In the genomic region with DNA sequence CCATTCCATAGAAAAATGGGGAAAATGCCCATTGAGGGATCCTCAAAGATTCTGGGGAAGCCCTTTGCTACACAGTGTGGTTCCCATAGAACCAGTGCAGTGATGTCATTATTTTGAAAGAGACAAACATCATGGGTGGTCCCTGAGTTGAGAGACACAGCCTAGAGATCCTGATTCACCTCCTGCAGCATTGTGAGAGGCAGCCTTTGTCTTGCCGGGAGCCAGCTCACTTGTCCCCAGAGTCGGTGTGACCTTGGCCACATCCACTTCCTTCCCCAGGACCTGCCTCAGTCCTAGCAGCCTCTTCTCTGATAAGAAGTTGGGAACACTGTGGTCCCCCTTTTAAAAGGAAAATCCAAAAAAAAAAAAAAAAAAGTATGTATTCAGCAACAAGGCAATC, we compare ENCODE assay signal across 11 mouse cellular contexts. TPM values are rescaled to one million over a fixed set of nuclear protein-coding genes. Genes with fewer than 3 reads are reported as not detected.
DNase-seq lines count a peak whose midpoint lies in the region; ATAC-seq and TF ChIP-seq lines count a peak whose summit lies in the region.
"Had no signal": no experiment of that assay in that cellular context is flagged by ENCODE, and none has a peak within 500 bp of the region (broad histone marks: within the 10 kb centered on the region; RNA-seq: fewer than 3 reads in every experiment).

No protein-coding gene starts in this region.

- 0 out of 2 replicates have a peak, but pooled peaks cover 2% of the 10 kb centered on the region for H3K36me3 ChIP-seq in stomach, embryonic 16.5 days (ENCODE audit: control insufficient read depth, insufficient read depth, low read length)
- H3K36me3 ChIP-seq in stomach, postnatal 0 days (ENCODE audit: control insufficient read depth, insufficient read depth, low read length), result no peaks in the 10 kb centered on the region
- H3K36me3 ChIP-seq in limb, embryonic 14.5 days (ENCODE audit: control insufficient read depth, insufficient read depth, low read length), result peaks cover 3% of the 10 kb centered on the region; the same call in 1 of the 2 replicates
- H3K36me3 ChIP-seq: midbrain, embryonic 12.5 days had no signal

- TF ChIP-seq CTCF in gastrocnemius, adult 2 months (IDR thresholded peaks at IDR 0.05), result no peak
- no peak for TF ChIP-seq CTCF in stomach, postnatal 0 days (IDR thresholded peaks at IDR 0.05; ENCODE audit: low read depth)

- no peaks in the 10 kb centered on the region for H3K9me3 ChIP-seq in stomach, embryonic 16.5 days (replicated peaks; ENCODE audit: control insufficient read depth, low read length)
- H3K9me3 ChIP-seq in stomach, postnatal 0 days (ENCODE audit: control insufficient read depth, low read length), result no peaks in the 10 kb centered on the region
- H3K9me3 ChIP-seq in limb, embryonic 14.5 days (ENCODE audit: control insufficient read depth, low read length), result no peaks in the 10 kb centered on the region
- H3K9me3 ChIP-seq: hindbrain, embryonic 12.5 days; midbrain, embryonic 12.5 days had no signal

- no peak for DNase-seq in gastrocnemius, adult 2 months
- DNase-seq in gastrocnemius, postnatal 4 days (ENCODE audit: low spot score in 2 of 2), result no peak
- no peak for DNase-seq in stomach, postnatal 0 days (ENCODE audit: low spot score)
- DNase-seq in limb, embryonic 14.5 days (ENCODE audit: low spot score), result no peak
- no peak for DNase-seq in thymus, postnatal 36 days
- DNase-seq in left cerebral cortex, postnatal 14 days (ENCODE audit: low spot score in 2 of 2), result no peak
- DNase-seq in ovary, adult 18-20 months (ENCODE audit: low spot score), result no peak
- DNase-seq: cerebellum, adult 9-10 months had no signal

- no peaks in the 10 kb centered on the region for H3K27me3 ChIP-seq in stomach, embryonic 16.5 days (ENCODE audit: control insufficient read depth, insufficient read depth, low read length)
- H3K27me3 ChIP-seq in stomach, postnatal 0 days (ENCODE audit: control insufficient read depth, insufficient read depth, low read length), result no peaks in the 10 kb centered on the region
- H3K27me3 ChIP-seq in limb, embryonic 14.5 days (ENCODE audit: control insufficient read depth, insufficient read depth, low read length), result no peaks in the 10 kb centered on the region
- H3K27me3 ChIP-seq: hindbrain, embryonic 12.5 days; midbrain, embryonic 12.5 days had no signal

- no peak for TF ChIP-seq POLR2A in limb, embryonic 14.5 days (IDR thresholded peaks at IDR 0.05; ENCODE audit: borderline replicate concordance, extremely low read depth, insufficient read depth, insufficient read length)

- intact Hi-C loops in gastrocnemius, adult 2 months (cut with DNase I), result no loop called here
- intact Hi-C loops in left cerebral cortex, postnatal 14 days (cut with DNase I), result no loop called here

- H3K4me3 ChIP-seq in gastrocnemius, adult 2 months, result no peak overlapping the region
- no peak overlapping the region for H3K4me3 ChIP-seq in stomach, embryonic 16.5 days (replicated peaks; ENCODE audit: low read length)
- H3K4me3 ChIP-seq in stomach, postnatal 0 days (ENCODE audit: low read depth, low read length), result no peak overlapping the region
- no peak overlapping the region for H3K4me3 ChIP-seq in limb, embryonic 14.5 days (replicated peaks; ENCODE audit: low read length)
- H3K4me3 ChIP-seq: hindbrain, embryonic 12.5 days; midbrain, embryonic 12.5 days had no signal

- peak; percentile 42; the same call in 1 of the 2 replicates for ATAC-seq in stomach, embryonic 16.5 days (ENCODE audit: insufficient read depth, low FRiP score)
- no peak for ATAC-seq in stomach, postnatal 0 days (ENCODE audit: low FRiP score, low TSS enrichment)
- ATAC-seq in limb, embryonic 14.5 days (ENCODE audit: low FRiP score, low read depth), result no peak

- 0 out of 2 replicates have a peak, but pooled peaks cover 8% of the 10 kb centered on the region for H3K4me1 ChIP-seq in stomach, embryonic 16.5 days (ENCODE audit: control insufficient read depth, insufficient read depth, low read length)
- no peaks in the 10 kb centered on the region for H3K4me1 ChIP-seq in stomach, postnatal 0 days (replicated peaks; ENCODE audit: control insufficient read depth, insufficient read depth)
- H3K4me1 ChIP-seq in limb, embryonic 14.5 days (ENCODE audit: control insufficient read depth, insufficient read depth, low read length), result peaks cover 12% of the 10 kb centered on the region
- H3K4me1 ChIP-seq: hindbrain, embryonic 12.5 days; midbrain, embryonic 12.5 days had no signal

- no peak overlapping the region for H3K9ac ChIP-seq in stomach, embryonic 16.5 days (ENCODE audit: low read length)
- H3K9ac ChIP-seq in stomach, postnatal 0 days (ENCODE audit: low read length), result no peak overlapping the region
- H3K9ac ChIP-seq in limb, embryonic 14.5 days (ENCODE audit: low read depth, low read length, severe bottlenecking), result no peak overlapping the region
- H3K9ac ChIP-seq: hindbrain, embryonic 12.5 days; midbrain, embryonic 12.5 days had no signal

- 49% methylated on average over 2 of the region's 2 CpGs for WGBS in stomach, embryonic 16.5 days
- 50% methylated on average over 2 of the region's 2 CpGs for WGBS in stomach, postnatal 0 days
- 69% methylated on average over 2 of the region's 2 CpGs for WGBS in limb, embryonic 14.5 days

- TF ChIP-seq EP300 in stomach, postnatal 0 days (optimal IDR thresholded peaks at IDR 0.05), result no peak

- no peak overlapping the region for H3K4me2 ChIP-seq in stomach, embryonic 16.5 days (ENCODE audit: low read depth, low read length)
- H3K4me2 ChIP-seq in stomach, postnatal 0 days (replicated peaks; ENCODE audit: low read depth), result no peak overlapping the region
- H3K4me2 ChIP-seq in limb, embryonic 14.5 days (replicated peaks; ENCODE audit: low read depth, low read length, severe bottlenecking), result no peak overlapping the region
- H3K4me2 ChIP-seq: hindbrain, embryonic 12.5 days; midbrain, embryonic 12.5 days had no signal

- H3K27ac ChIP-seq in gastrocnemius, adult 2 months, result peak overlapping the region; percentile 80
- H3K27ac ChIP-seq in stomach, embryonic 16.5 days (ENCODE audit: low read length), result no peak overlapping the region; the same call in 1 of the 2 replicates
- H3K27ac ChIP-seq in stomach, postnatal 0 days (replicated peaks), result no peak overlapping the region
- H3K27ac ChIP-seq in limb, embryonic 14.5 days (replicated peaks; ENCODE audit: low read depth, low read length), result peak overlapping the region; percentile 65
- H3K27ac ChIP-seq: hindbrain, embryonic 12.5 days; midbrain, embryonic 12.5 days had no signal

RNA-seq across cellular contexts. Expression of a gene that starts 36.3 kb away (rescaled TPM):
- total RNA-seq in gastrocnemius, adult 2 months (2021), result 10 to 100 TPM in 1 of 2 experiments, 1 to 10 TPM in 1; 6.4 to 14.3 TPM
- 10 to 100 TPM; 29.7 to 33.1 TPM for total RNA-seq in gastrocnemius, postnatal 4 days (2021)
- 8.5 and 9.3 TPM in 2 replicates for polyA plus RNA-seq in stomach, embryonic 16.5 days (2015; fragmentation: Nextera tagmentation; extraction: Ambion mirVana)
- 2.9 and 3.0 TPM in 2 replicates for polyA plus RNA-seq in stomach, postnatal 0 days (2015; fragmentation: Nextera tagmentation; extraction: Ambion mirVana)
- 10.0 and 11.9 TPM in 2 replicates for polyA plus RNA-seq in limb, embryonic 14.5 days (2012; rRNA removed)
- polyA plus RNA-seq in limb, embryonic 14.5 days (2014; fragmentation: Nextera tagmentation; extraction: Ambion mirVana), result 9.4 and 10.8 TPM in 2 replicates
- total RNA-seq in left cerebral cortex, postnatal 14 days (2021), result 1 to 10 TPM; 3.2 to 4.5 TPM

Comparison
In these comparisons a context has a peak if more than half of its experiments do, and no peak if none do; other contexts are left out.
1. H3K27ac ChIP-seq: peak in gastrocnemius, adult 2 months (single experiment) and limb, embryonic 14.5 days (single experiment); none in stomach, embryonic 16.5 days (single experiment) and stomach, postnatal 0 days (single experiment).